Mouse (Mus musculus) heart, adult 18-20 months (tissue): ENCODE measurements around the gene Nt5dc3. TPM values are rescaled to one million over a fixed set of nuclear protein-coding genes. Genes with fewer than 3 reads are reported as not detected.

ENCODE experiments used
- DNase-seq, 2 experiments: peaks; one replicate each; pipeline ENCODE4 v3.0.0; 2021 to 2022; ENCODE audit warnings: mixed read lengths in 1 of 2
- total RNA-seq, 2 experiments: library from RNA; stranded (reverse); gene quantifications; 2 replicates each; pipeline ENCODE4 v1.2.3; 2021

The Nt5dc3 gene
- total RNA-seq, 2 experiments from 2014 or later = 33.7 to 35.6 TPM

DNA sequence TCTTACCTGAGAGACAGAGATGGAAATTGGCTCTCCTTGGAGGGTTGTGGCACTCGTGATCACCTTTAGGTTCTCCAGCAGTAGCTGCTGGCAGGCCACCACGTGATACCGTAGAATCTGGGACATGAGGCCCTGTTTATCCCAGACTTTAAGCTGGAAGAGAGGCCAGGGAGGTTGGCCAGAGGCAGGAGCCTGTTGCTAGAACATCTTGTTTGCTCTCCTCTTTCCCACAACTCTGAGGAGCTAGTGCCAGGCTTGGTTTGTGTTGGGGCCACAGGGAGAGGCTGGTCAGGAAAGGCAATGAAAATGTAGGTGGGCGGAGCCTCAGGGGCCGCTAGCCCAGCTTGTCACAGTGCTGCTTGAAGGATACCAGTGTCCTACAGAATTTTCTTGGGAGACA lies 93.8 kb downstream of the Nt5dc3 start:
- DNase-seq = peak; percentile 15 to 16

DNA sequence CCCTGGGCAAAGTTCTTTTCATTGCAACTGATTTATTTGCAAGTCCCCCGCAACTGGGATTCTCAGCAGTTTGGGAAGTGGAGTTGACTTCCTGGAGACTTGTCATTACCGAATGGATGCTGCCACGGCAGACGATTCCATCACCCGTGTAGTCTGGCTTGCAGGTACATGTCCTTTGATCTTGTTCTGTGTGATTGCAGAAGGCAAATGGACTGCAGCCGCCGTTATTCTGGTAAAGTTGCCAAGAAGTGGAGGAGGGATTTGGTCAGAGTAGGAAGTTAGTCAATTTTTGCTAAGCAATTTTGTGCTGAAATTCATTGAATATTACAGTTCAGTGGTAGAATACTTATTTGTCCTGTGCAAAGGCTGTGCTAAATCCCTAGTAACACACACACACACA lies 99.9 kb downstream of the Nt5dc3 start:
- no peak for DNase-seq

DNA sequence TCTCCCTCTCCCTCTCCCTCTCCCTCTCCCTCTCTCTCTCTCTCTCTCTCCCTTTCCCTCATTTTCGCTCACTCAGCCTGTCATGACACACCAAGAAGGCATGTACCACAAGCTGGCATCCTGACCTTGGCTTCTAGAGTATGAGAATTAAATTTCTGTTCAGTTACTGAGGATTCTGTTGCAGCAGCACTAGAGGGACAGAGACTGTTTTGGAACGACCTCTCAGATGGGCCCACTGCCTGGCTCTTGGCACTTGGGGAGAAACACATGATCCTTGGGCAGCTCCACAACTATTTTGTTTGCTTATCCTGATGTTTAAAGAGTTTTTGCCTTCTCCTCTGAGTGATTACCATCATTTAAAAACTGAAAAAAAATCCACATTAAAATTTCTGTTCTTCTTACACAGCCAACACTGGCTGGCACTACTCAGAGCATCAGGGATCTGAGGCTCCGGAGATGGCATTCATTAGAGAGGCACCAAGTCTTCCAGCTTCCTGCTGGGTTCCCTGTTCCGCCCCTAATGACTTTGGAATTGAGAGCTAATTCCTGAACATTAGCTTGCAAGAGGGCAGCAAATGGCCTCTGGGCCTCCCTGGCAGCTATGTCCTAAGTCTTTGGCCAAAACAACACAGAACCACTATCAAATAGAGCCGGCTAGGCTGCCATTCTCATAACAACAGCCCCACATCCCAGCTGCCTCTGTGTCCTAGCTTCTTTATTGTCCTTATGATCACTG lies 101.4 kb downstream of the Nt5dc3 start:
- DNase-seq = no peak

DNA sequence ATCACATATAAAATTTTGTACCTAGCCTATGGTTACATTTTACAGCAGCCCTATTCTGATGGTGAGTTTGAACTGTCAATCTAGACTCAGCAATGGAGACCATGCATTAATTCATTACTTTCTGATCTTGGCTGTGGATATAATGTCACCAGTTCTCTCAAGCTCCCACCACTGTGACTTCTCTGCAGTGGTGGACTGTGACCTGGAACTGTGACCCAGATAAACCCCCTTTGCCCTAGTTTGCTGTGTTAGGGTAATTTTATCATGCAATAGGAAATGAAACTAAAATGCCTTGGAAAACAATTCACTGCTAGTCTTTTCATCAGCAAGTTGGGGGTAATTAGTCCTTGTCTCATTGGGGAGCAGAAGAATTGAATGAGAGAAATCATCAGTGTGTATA lies 102.6 kb downstream of the Nt5dc3 start:
- DNase-seq = no peak

DNA sequence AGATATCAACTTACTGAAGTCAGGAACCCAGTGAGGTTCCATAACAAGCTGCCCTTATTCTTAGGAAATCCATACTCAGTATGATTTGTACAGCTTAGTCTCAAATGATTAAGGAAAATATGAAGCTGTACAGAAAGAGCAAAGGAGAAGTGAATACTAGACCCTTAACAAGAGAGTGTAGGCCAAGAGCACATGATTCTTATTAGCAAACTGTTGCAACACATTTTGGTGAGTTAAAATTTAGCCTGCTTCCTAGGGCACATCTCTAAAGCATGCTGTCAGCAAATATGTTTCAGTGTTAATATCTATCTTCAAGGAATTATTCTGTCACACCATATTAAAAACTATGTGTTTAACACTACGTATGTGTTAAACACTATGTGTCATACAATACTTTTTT lies 107.6 kb downstream of the Nt5dc3 start:
- DNase-seq = no peak

Other genes with a start within 250 kb of the Nt5dc3 start
- gene Hsp90b1, start 73.5 kb upstream of the Nt5dc3 start, total RNA-seq = 100 to 1,000 TPM; 319 to 364 TPM
- 1 to 10 TPM; 1.5 to 1.9 TPM for gene Ttc41, start 73.2 kb upstream of the Nt5dc3 start, total RNA-seq
- gene Gm49358, start 15.0 kb upstream of the Nt5dc3 start, total RNA-seq = 10 to 100 TPM; 13.3 to 16.2 TPM
- gene Stab2, start 229.0 kb downstream of the Nt5dc3 start, total RNA-seq = 1 to 10 TPM in 1 of 2 experiments, under 1 TPM in 1; 0.25 to 1.9 TPM